Mouse (Mus musculus) small intestine, adult 10 weeks (tissue): ENCODE data around the gene Serpina5. TPM values are rescaled to one million over a fixed set of nuclear protein-coding genes. Genes with fewer than 3 reads are reported as not detected.

Source experiments
- polyA plus RNA-seq: library from polyadenylated mRNA; stranded (reverse); fragments of 350-450 nt; fragmentation: Illumina TruSeq; extraction: RNeasy Lipid Tissue Mini Kit (QIAGEN cat#74804); gene quantifications from one replicate; pipeline ENCODE4 v1.2.3, GENCODE M21; 2014; ENCODE audit warnings: low replicate concordance

Gene Serpina5
- polyA plus RNA-seq = not detected

GRCm38 (mm10) chr12:104100768-104101167 is at the start of gene Serpina5:
TSS of gene Serpina5 (plus strand) at chr12:104101113.

DNA sequence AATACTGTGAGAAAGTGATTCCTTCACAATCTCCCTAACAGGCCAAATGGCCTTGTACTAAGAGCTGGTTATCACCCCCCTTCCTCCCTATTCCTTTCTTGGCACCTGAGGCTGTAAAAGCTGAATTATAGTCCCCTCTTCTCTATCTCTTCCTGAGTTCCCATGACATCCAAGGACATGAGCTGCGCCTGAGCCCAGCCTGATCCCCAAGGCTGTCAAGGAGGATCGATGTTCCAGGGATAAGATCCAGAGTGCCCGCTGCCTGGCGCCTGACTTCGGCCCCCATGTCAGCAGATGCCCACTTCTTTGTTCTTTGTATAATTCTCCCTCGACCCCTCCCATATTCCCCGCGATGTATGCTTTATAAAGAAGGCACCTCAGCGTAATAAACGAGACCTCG is 11.4 kb downstream of the Serpina5 start, which contains the start of gene Serpina3a:
Gene Serpina3a (plus strand): TSS at position 392 of the 400 bp plus-strand sequence.

DNA sequence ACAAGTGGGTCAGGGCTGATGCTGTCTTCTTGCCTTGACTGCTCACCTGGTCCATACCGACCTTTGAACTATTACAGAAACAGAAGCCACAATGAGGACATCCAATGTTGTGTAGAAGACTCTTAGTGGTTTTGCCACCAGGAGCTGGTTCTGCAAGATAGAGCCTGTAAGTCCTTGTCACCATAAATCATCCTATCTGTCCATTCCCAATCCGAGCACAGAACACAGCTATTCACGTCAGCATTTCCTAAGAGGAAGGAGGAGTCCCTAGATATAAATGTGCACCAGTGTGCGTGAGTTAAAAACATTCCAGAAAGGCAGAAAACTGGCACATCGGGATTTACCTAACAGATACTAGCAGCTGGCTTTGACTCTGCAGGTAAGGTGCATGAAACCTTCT is 26.8 kb downstream of the Serpina5 start, which contains the start of gene Serpina3b:
Gene Serpina3b (plus strand): TSS at position 301 of the 400 bp plus-strand sequence.

GRCm38 (mm10) chr12:104153656-104154055 is 52.7 kb downstream of the Serpina5 start, which contains the start of gene Serpina3c:
TSS of gene Serpina3c (minus strand) at chr12:104153870.

Other genes with a start within 250 kb of the Serpina5 start
- gene Serpina1a, start 237.6 kb upstream of the Serpina5 start, polyA plus RNA-seq = 0.59 TPM
- gene Serpina1c, start 196.2 kb upstream of the Serpina5 start, polyA plus RNA-seq = 2.3 TPM
- gene Serpina1e, start 142.1 kb upstream of the Serpina5 start, polyA plus RNA-seq = 1.0 TPM
- gene Serpina11, start 111.2 kb upstream of the Serpina5 start, polyA plus RNA-seq = not detected
- gene Serpina9, start 87.4 kb upstream of the Serpina5 start, polyA plus RNA-seq = not detected
- gene Serpina12, start 56.7 kb upstream of the Serpina5 start, polyA plus RNA-seq = not detected
- 0.59 TPM for gene Serpina3a, start 11.6 kb downstream of the Serpina5 start, polyA plus RNA-seq
- gene Serpina3b, start 26.9 kb downstream of the Serpina5 start, polyA plus RNA-seq = not detected
- gene Serpina3c, start 52.8 kb downstream of the Serpina5 start, polyA plus RNA-seq = 0.26 TPM
- 1.8 TPM for gene Serpina3f, start 113.4 kb downstream of the Serpina5 start, polyA plus RNA-seq
- gene Serpina3g, start 135.1 kb downstream of the Serpina5 start, polyA plus RNA-seq = 5.2 TPM
- gene Serpina3i, start 162.0 kb downstream of the Serpina5 start, polyA plus RNA-seq = not detected
- not detected for gene Serpina3j, start 213.4 kb downstream of the Serpina5 start, polyA plus RNA-seq
- 0.67 TPM for gene Serpina3k, start 237.4 kb downstream of the Serpina5 start, polyA plus RNA-seq
- gene Serpina3m, start 237.4 kb downstream of the Serpina5 start, polyA plus RNA-seq = not detected